Mouse (Mus musculus): ENCODE measurements at regions not wholly inside any gene's neighbourhood (a gene's known extent, or its start where the extent isn't known, plus 50 kb on each side); places are given as distances from the start of the nearest gene placed in this dataset.

DNA sequence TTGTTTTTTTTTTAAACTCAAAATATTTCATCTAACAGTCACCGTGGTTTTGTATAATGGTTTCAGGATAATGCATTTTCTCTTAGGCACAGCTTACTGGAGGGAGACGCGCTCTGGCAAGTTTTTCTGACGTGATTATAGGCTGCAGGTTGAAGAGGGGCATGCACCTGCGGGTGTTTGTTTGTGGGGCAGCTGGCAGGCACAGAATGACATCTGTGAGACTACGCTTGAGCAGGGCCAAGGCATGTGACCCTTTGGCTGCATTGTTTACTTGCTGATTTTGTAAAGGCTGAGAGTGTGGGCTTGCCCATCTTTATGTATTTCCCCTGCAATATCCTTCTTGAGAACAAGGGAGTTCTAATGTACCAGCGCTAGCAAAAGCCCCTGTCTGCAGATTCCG, 108.4 kb upstream of the Mylip start:
- Histone ChIP-seq H3K9me3 (replicated peaks; ENCODE audit: control insufficient read depth, low read length) (no peaks in the 10 kb centered on the region), H3K9ac (ENCODE audit: low read depth, low read length) (no peak overlapping the region), H3K4me1 (ENCODE audit: control insufficient read depth, low read depth, low read length) (no peaks in the 10 kb centered on the region), H3K4me3 (ENCODE audit: low read depth, low read length) (no peak overlapping the region), H3K4me2 (ENCODE audit: low read depth, low read length) (no peak overlapping the region), H3K27me3 (ENCODE audit: control insufficient read depth, insufficient read depth, low read depth, low read length) (peaks cover 58% of the 10 kb centered on the region), H3K27ac (ENCODE audit: low read length) (no peak overlapping the region), H3K36me3 (ENCODE audit: control insufficient read depth, insufficient read depth) (no peaks in the 10 kb centered on the region)
- 68% methylated on average over 8 of the region's 8 CpGs for WGBS (ENCODE audit: insufficient replicate concordance)
- ATAC-seq (ENCODE audit: low read depth) = no peak

DNA sequence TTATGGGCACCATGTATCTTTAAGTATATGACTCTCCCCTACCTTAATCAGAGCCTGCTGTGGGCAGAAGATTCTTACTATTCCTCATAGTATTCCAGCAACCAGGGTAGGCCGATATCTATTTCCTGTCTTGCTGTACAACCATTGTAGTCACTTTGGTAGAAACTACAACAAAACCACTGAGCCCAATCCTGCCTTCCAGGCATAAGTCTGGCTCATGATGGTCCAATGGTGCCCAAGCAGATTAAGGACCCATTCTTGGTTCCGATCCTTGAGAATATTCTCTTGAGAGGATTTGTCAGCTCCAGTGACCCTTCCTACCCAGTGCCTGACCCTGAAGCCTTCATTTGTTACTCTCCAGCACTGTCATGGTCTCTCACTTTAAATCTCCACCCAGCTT, 102.9 kb upstream of the Mylip start:
- 85% methylated on average over 2 of the region's 2 CpGs for WGBS (ENCODE audit: insufficient replicate concordance)
- Histone ChIP-seq H3K27me3 (ENCODE audit: control insufficient read depth, insufficient read depth, low read depth, low read length) (peaks cover 53% of the 10 kb centered on the region), H3K4me2 (ENCODE audit: low read depth, low read length) (no peak overlapping the region), H3K36me3 (ENCODE audit: control insufficient read depth, insufficient read depth) (no peaks in the 10 kb centered on the region), H3K4me1 (ENCODE audit: control insufficient read depth, low read depth, low read length) (no peaks in the 10 kb centered on the region), H3K9me3 (replicated peaks; ENCODE audit: control insufficient read depth, low read length) (no peaks in the 10 kb centered on the region), H3K4me3 (ENCODE audit: low read depth, low read length) (no peak overlapping the region), H3K9ac (ENCODE audit: low read depth, low read length) (no peak overlapping the region), H3K27ac (ENCODE audit: low read length) (no peak overlapping the region)
- no peak for ATAC-seq (ENCODE audit: low read depth)

DNA sequence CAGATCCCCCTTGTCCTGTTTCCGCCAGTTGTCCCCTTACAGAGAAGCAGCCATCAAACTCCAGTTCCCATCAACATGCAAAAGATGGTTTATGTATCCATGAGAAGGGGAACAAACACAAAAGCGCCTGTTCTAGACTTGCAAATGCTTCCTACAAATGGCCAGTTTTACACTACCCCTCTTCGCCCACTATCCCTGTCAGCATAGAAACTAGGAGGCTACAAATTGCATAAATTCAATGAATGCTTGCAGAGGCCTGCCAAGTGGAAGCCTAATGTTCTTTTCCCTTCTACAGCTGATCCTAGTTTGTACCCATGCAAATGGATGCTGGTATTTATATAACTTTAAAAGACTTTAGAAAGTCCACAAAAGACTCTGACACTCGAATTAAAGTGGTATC, 102.3 kb upstream of the Mylip start:
- 72% methylated on average over 4 of the region's 4 CpGs for WGBS (ENCODE audit: insufficient replicate concordance)

DNA sequence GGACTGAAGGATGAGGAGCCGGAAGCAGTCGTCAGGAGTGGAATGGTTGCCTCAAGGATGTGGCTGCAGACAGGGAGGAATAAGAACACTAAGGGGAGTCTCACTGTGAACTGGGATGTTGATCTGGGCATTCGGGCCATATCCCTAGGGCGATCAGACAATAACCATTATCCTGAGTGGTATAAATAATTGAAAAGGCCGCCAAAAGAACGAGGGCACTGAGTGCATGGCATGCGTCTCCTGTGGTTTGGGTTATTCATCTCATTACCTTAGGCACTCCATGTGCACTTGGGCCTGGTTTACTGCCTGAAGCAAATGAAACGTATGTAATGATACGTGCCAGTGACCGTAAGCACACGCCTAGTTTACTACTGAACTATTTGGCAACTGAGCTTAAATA, 99.6 kb upstream of the Mylip start:
- ATAC-seq (ENCODE audit: low read depth) = no peak
- WGBS (ENCODE audit: insufficient replicate concordance) = 83% methylated on average over 11 of the region's 11 CpGs
- no peaks in the 10 kb centered on the region for H3K4me1 ChIP-seq (ENCODE audit: control insufficient read depth, low read depth, low read length)
- H3K9me3 ChIP-seq (replicated peaks; ENCODE audit: control insufficient read depth, low read length) = no peaks in the 10 kb centered on the region
- H3K4me2 ChIP-seq (ENCODE audit: low read depth, low read length) = no peak overlapping the region
- H3K4me3 ChIP-seq (ENCODE audit: low read depth, low read length) = no peak overlapping the region
- H3K27ac ChIP-seq (ENCODE audit: low read length) = no peak overlapping the region
- peaks cover 50% of the 10 kb centered on the region for H3K27me3 ChIP-seq (ENCODE audit: control insufficient read depth, insufficient read depth, low read depth, low read length)
- H3K36me3 ChIP-seq (ENCODE audit: control insufficient read depth, insufficient read depth) = no peaks in the 10 kb centered on the region
- H3K9ac ChIP-seq (ENCODE audit: low read depth, low read length) = no peak overlapping the region

More for the DNA sequence above, 102.3 kb upstream of the Mylip start:
- Histone ChIP-seq H3K9ac (ENCODE audit: low read depth, low read length) (no peak overlapping the region), H3K27me3 (ENCODE audit: control insufficient read depth, insufficient read depth, low read depth, low read length) (peaks cover 50% of the 10 kb centered on the region), H3K4me1 (ENCODE audit: control insufficient read depth, low read depth, low read length) (no peaks in the 10 kb centered on the region), H3K9me3 (replicated peaks; ENCODE audit: control insufficient read depth, low read length) (no peaks in the 10 kb centered on the region), H3K36me3 (ENCODE audit: control insufficient read depth, insufficient read depth) (no peaks in the 10 kb centered on the region), H3K4me3 (ENCODE audit: low read depth, low read length) (no peak overlapping the region), H3K4me2 (ENCODE audit: low read depth, low read length) (no peak overlapping the region), H3K27ac (ENCODE audit: low read length) (no peak overlapping the region)
- ATAC-seq (ENCODE audit: low read depth) = no peak

DNA sequence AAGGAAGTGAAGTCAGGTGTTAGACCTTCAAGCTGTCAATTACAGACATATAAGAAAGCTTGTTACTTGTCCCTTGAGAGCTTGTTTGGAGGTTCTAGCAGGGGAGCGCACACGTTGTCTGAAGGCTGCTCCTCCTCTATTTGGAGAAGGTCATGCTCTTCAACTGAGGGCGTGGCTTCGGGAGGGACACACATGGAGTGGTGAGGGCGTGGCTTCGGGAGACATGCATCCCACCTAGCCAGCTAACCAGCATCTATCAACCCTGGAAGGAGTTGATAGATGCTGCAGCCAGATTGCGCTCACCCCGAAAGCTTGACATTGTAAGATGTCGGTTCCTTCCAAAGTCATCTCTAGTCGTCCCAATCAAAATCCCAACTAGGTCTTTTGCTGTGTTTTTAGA, 94.9 kb upstream of the Mylip start:
- H3K4me3 ChIP-seq (ENCODE audit: low read depth, low read length) = no peak overlapping the region
- WGBS (ENCODE audit: insufficient replicate concordance) = 76% methylated on average over 10 of the region's 10 CpGs

DNA sequence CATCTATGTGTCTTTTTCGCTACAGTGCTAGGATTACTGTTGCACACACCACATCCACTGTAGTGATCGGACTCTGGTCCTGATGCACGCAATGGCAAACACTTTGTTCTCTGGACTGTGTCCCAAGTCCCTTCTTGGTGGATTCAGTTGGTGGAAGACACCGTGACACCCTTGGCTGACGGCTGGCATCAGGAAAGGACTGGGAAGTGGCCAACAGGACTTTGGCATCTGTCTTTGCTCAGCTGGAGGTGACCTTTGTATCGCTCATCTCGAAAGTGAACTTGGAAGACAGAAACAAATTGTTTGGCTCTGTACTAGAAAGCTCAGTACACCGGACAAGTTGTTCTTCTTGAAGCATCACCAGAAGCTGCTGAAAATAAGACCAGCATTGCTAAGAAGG, 88.9 kb upstream of the Mylip start:
- H3K4me3 ChIP-seq (ENCODE audit: low read depth, low read length) = no peak overlapping the region
- H3K36me3 ChIP-seq (ENCODE audit: control insufficient read depth, insufficient read depth) = no peaks in the 10 kb centered on the region
- no peaks in the 10 kb centered on the region for H3K9me3 ChIP-seq (replicated peaks; ENCODE audit: control insufficient read depth, low read length)
- no peak for ATAC-seq (ENCODE audit: low read depth)
- no peaks in the 10 kb centered on the region for H3K4me1 ChIP-seq (ENCODE audit: control insufficient read depth, low read depth, low read length)
- no peak overlapping the region for H3K27ac ChIP-seq (ENCODE audit: low read length)
- H3K27me3 ChIP-seq (ENCODE audit: control insufficient read depth, insufficient read depth, low read depth, low read length) = peaks cover 35% of the 10 kb centered on the region
- no peak overlapping the region for H3K9ac ChIP-seq (ENCODE audit: low read depth, low read length)
- WGBS (ENCODE audit: insufficient replicate concordance) = 67% methylated on average over 8 of the region's 8 CpGs
- H3K4me2 ChIP-seq (ENCODE audit: low read depth, low read length) = no peak overlapping the region

More for the DNA sequence above, 94.9 kb upstream of the Mylip start:
- H3K27ac ChIP-seq (ENCODE audit: low read length) = no peak overlapping the region
- no peaks in the 10 kb centered on the region for H3K9me3 ChIP-seq (replicated peaks; ENCODE audit: control insufficient read depth, low read length)
- ATAC-seq (ENCODE audit: low read depth) = no peak
- H3K27me3 ChIP-seq (ENCODE audit: control insufficient read depth, insufficient read depth, low read depth, low read length) = peaks cover 42% of the 10 kb centered on the region
- no peak overlapping the region for H3K9ac ChIP-seq (ENCODE audit: low read depth, low read length)
- no peak overlapping the region for H3K4me2 ChIP-seq (ENCODE audit: low read depth, low read length)
- no peaks in the 10 kb centered on the region for H3K36me3 ChIP-seq (ENCODE audit: control insufficient read depth, insufficient read depth)
- H3K4me1 ChIP-seq (ENCODE audit: control insufficient read depth, low read depth, low read length) = no peaks in the 10 kb centered on the region

DNA sequence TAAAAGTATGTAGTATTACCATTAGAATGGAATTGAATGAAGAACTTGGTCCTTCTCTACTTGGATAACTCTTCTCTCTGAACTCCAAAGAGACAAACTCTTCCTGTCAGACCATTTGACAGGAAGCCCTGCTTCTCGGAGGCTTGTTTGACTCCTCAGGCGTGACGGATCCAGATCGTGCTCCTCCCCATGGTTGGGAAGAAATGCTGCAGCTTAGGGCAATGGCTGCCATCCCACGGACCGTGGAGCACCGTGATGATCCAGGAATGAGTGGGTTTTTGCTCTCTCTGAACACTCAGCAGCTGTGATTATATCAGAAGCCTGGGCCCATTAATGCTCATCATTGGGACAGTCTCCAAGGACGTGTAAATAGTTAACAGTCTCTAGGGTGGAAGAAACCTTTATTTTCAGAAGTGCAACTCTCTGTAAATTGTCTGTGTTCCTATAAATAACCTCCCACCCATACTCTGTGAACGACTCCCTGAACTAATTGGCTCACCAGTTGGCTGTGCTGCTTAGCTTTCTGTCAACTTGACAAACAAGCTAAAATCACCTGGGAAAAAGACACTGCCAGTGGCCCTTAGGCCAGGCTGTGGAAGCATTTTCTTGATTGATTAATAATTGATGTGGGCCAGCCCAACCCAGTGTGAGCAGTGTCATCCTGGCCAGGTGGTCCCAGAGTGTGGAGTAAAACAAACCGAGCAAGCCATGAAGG, 88.2 kb upstream of the Mylip start:
- no peak overlapping the region for H3K4me3 ChIP-seq (ENCODE audit: low read depth, low read length)
- H3K9me3 ChIP-seq (replicated peaks; ENCODE audit: control insufficient read depth, low read length) = no peaks in the 10 kb centered on the region
- H3K9ac ChIP-seq (ENCODE audit: low read depth, low read length) = no peak overlapping the region
- no peak overlapping the region for H3K4me2 ChIP-seq (ENCODE audit: low read depth, low read length)
- H3K27ac ChIP-seq (ENCODE audit: low read length) = no peak overlapping the region
- 66% methylated on average over 10 of the region's 10 CpGs for WGBS (ENCODE audit: insufficient replicate concordance)
- H3K36me3 ChIP-seq (ENCODE audit: control insufficient read depth, insufficient read depth) = no peaks in the 10 kb centered on the region
- ATAC-seq (ENCODE audit: low read depth) = no peak
- no peaks in the 10 kb centered on the region for H3K4me1 ChIP-seq (ENCODE audit: control insufficient read depth, low read depth, low read length)
- H3K27me3 ChIP-seq (ENCODE audit: control insufficient read depth, insufficient read depth, low read depth, low read length) = peaks cover 40% of the 10 kb centered on the region

DNA sequence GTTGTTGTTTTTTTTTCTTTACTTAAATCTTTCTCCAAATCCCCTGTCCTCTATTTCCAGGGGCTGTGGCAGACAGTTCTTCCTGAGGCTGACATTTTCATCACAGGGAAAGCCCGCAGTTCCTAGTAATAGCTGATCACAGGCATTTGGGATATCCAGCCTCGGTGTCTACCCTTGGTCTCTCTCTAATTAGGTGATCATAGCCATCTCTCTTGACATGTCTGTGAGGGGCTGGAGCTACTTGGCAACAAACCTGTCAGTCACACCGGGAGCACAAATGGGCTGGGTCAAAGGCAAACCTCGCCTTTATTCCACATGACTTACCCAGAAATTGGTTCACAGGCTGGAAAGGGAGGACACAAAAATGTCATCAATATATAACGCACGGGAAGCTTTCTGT, 86.7 kb upstream of the Mylip start:
- Histone ChIP-seq H3K36me3 (ENCODE audit: control insufficient read depth, insufficient read depth) (no peaks in the 10 kb centered on the region), H3K4me1 (ENCODE audit: control insufficient read depth, low read depth, low read length) (no peaks in the 10 kb centered on the region), H3K9me3 (replicated peaks; ENCODE audit: control insufficient read depth, low read length) (no peaks in the 10 kb centered on the region), H3K27ac (ENCODE audit: low read length) (no peak overlapping the region), H3K9ac (ENCODE audit: low read depth, low read length) (no peak overlapping the region), H3K4me2 (ENCODE audit: low read depth, low read length) (no peak overlapping the region), H3K27me3 (ENCODE audit: control insufficient read depth, insufficient read depth, low read depth, low read length) (peaks cover 35% of the 10 kb centered on the region), H3K4me3 (ENCODE audit: low read depth, low read length) (no peak overlapping the region)
- 67% methylated on average over 6 of the region's 6 CpGs for WGBS (ENCODE audit: insufficient replicate concordance)
- no peak for ATAC-seq (ENCODE audit: low read depth)

DNA sequence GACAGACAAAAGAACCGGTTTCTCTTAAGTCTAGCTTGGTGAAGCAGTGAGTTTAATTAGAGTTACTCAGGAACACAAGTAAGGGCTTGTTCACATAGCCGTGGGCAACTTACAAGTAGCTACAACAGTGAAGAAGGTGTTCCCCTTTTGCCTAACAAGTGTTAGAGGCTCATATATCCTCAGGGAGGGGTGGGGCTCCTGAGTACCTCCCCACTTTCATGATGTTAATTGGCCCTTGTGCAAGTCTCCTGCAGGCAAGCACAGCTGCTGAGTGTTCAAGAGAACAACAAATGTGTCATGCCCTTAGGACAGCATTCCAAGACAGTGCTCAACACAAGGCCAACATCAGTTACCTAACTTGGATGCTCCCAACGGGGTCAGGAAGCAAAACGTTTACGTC, 83.4 kb upstream of the Mylip start:
- no peak overlapping the region for H3K9ac ChIP-seq (ENCODE audit: low read depth, low read length)
- H3K4me3 ChIP-seq (ENCODE audit: low read depth, low read length) = no peak overlapping the region
- H3K4me1 ChIP-seq (ENCODE audit: control insufficient read depth, low read depth, low read length) = no peaks in the 10 kb centered on the region
- no peak overlapping the region for H3K4me2 ChIP-seq (ENCODE audit: low read depth, low read length)
- 72% methylated on average over 5 of the region's 5 CpGs for WGBS (ENCODE audit: insufficient replicate concordance)
- H3K36me3 ChIP-seq (ENCODE audit: control insufficient read depth, insufficient read depth) = no peaks in the 10 kb centered on the region
- no peaks in the 10 kb centered on the region for H3K9me3 ChIP-seq (replicated peaks; ENCODE audit: control insufficient read depth, low read length)
- no peak overlapping the region for H3K27ac ChIP-seq (ENCODE audit: low read length)
- peaks cover 20% of the 10 kb centered on the region for H3K27me3 ChIP-seq (ENCODE audit: control insufficient read depth, insufficient read depth, low read depth, low read length)
- ATAC-seq (ENCODE audit: low read depth) = no peak
